Mouse (Mus musculus) heart, postnatal 0 days (tissue): ENCODE measurements around the gene Bcas1.

Source experiments
- CTCF ChIP-seq: IDR thresholded peaks from 2 replicates; pipeline ENCODE4 v1.5.1; 2016; ENCODE audit warnings: antibody characterized with exemption, control low read depth, low read depth
- EP300 ChIP-seq: IDR thresholded peaks from 2 replicates; pipeline ENCODE4 v1.6.1; 2016; ENCODE audit warnings: antibody characterized with exemption, low read depth

- no peak for TF ChIP-seq CTCF
- no peak for TF ChIP-seq EP300
These were observed 119.4 kb downstream of the Bcas1 start for GRCm38 (mm10) chr2:170308033-170308820.
